Mouse (Mus musculus) CD4-positive naive resting alpha-beta T cell, adult 76 days (primary cell): ENCODE results near the gene Gtpbp1. TPM values are rescaled to one million over a fixed set of nuclear protein-coding genes. Genes with fewer than 3 reads are reported as not detected.

Experiments used
- total RNA-seq: library from RNA; stranded (reverse); gene quantifications from one replicate; pipeline ENCODE4 v1.2.4, GENCODE M21; 2023

Gene Gtpbp1
- total RNA-seq, result 133 TPM

GRCm38 (mm10) chr15:79690426-79691022 is at the start of gene Gtpbp1:
Gene Gtpbp1, plus strand, starts transcription at chr15:79690845.

GRCm38 (mm10) chr15:79658531-79659375 is 31.9 kb upstream of the Gtpbp1 start, which contains the start of the genes Fam227a and Cby1:
Gene Fam227a, minus strand, starts transcription at chr15:79658956.
Gene Cby1, plus strand, starts transcription at chr15:79659199.

GRCm38 (mm10) chr15:79670249-79670971 is 20.2 kb upstream of the Gtpbp1 start, which contains the start of gene Tomm22:
Gene Tomm22, plus strand, starts transcription at chr15:79670861.

DNA sequence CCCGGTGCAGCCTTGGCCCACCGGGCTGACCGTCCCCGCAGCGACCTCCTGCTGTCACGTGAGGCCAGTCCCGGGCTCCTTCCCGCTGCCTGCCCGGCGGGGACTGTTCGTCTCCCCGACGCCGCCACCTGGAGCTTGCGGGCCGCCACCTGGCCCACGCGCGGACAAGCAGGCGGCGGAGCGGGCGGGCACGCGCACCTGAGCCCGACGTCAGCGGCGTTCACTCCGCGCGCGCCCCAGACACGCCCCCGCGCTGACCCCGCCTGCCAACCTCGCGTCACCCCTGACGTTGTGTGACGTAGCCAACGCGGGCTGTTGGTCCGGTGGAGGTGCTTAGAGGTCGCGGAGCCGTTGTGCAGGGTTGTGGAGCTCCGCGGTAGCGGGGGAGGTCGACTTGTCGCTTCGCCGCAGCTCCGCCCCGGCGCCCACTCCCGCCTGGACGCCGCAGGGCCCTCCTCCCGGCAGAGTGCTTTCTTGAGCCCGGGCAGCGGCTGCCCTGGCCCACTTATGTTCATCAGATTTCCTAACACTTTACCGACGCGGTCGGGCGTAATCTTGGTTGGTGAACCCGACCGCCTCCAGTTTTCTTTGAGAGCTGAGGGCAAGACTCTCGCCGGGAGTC is 2.9 kb upstream of the Gtpbp1 start, which contains the start of gene Josd1:
Gene Josd1, minus strand, starts transcription at position 274 of the 622 bp plus-strand sequence.

DNA sequence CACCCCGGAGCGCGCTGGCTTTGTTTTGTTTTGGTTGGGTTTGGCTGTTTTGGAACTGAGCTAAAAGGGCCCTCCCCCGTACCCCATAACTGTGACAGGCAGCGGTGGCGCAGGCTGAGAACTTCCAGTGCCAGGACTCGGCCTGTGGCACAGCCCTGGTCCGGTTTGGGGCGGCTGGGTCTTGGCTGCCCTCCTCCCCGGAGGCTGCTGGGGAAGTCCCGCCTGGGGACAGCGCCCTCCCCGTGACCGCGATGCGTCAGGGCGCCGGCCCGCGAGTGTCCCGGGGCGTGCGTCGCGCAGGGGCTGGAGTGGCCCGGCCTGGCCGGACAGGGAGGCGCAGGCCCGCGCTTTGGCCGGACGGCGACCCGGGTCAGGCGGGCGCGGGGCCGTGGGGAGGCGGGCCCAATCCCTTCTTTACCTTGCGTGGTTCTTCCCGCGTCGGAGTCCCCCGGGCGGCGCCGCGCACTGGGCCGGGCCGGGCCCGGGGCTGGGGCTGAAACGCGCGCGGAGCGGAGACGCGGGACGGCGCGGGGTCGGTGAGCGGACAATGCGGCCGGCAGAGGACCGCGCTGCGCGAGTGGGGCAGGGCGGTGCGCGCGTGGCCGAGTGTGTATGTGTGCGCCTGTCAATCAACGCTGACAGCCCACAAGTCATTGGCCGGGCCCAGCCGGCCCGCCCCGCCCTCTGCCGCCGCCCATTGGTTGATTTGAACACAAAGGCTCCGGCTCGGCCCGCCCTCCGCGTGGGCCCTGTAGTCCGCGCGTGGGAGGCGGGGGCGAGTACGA is 51.5 kb downstream of the Gtpbp1 start, which contains the start of gene Sun2:
Gene Sun2, minus strand, starts transcription at position 616 of the 785 bp plus-strand sequence.

Other genes starting within 250 kb of the Gtpbp1 start
- gene Csnk1e, start 235.3 kb upstream of the Gtpbp1 start, total RNA-seq, result 100 TPM
- not detected for gene Kcnj4, start 185.6 kb upstream of the Gtpbp1 start, total RNA-seq
- gene Kdelr3, start 174.4 kb upstream of the Gtpbp1 start, total RNA-seq, result not detected
- gene Ddx17, start 144.1 kb upstream of the Gtpbp1 start, total RNA-seq, result 317 TPM
- gene Dmc1, start 85.7 kb upstream of the Gtpbp1 start, total RNA-seq, result not detected
- 0.21 TPM for gene Fam227a, start 31.9 kb upstream of the Gtpbp1 start, total RNA-seq
- gene Cby1, start 31.6 kb upstream of the Gtpbp1 start, total RNA-seq, result 4.8 TPM
- gene Tomm22, start 20.0 kb upstream of the Gtpbp1 start, total RNA-seq, result 104 TPM
- 28.1 TPM for gene Josd1, start 2.9 kb upstream of the Gtpbp1 start, total RNA-seq
- 409 TPM for gene Sun2, start 51.7 kb downstream of the Gtpbp1 start, total RNA-seq
- gene Dnal4, start 87.0 kb downstream of the Gtpbp1 start, total RNA-seq, result 6.2 TPM
- 0.32 TPM for gene Nptxr, start 113.9 kb downstream of the Gtpbp1 start, total RNA-seq
- not detected for gene Npcd, start 143.4 kb downstream of the Gtpbp1 start, total RNA-seq
- gene Cbx6, start 143.8 kb downstream of the Gtpbp1 start, total RNA-seq, result 13.4 TPM
- gene Apobec3, start 200.8 kb downstream of the Gtpbp1 start, total RNA-seq, result 84.9 TPM